Mouse (Mus musculus) stomach, embryonic 14.5 days (tissue): Measurements from ENCODE around the gene Bmp2k. TPM values are rescaled to one million over a fixed set of nuclear protein-coding genes. Genes with fewer than 3 reads are reported as not detected.

Experiments used
- ATAC-seq: fragments of 200-750 bp; cut with Nextera tagmentation; 2 replicates; pipeline ENCODE4 v1.8.0; 2017; ENCODE audit warnings: low read depth, moderate TSS enrichment; ENCODE audit not compliant: insufficient number of reproducible peaks, insufficient read depth, low FRiP score
- H3K27ac ChIP-seq: fragments of 300-500 bp; sonication (generic); 2 replicates; pipeline ENCODE4 v1.5.1; 2014; ENCODE audit warnings: mild to moderate bottlenecking, low read length, moderate library complexity, mixed read lengths
- H3K27me3 ChIP-seq: fragments of 300-500 bp; sonication (generic); 2 replicates; pipeline ENCODE4 v1.6.1; 2014; ENCODE audit warnings: low read length, control low read depth, mixed read lengths; ENCODE audit not compliant: control insufficient read depth, insufficient read depth
- H3K36me3 ChIP-seq: fragments of 300-500 bp; sonication (generic); 2 replicates; pipeline ENCODE4 v1.6.1; 2014; ENCODE audit warnings: mild to moderate bottlenecking, control low read depth, low read length, moderate library complexity, mixed read lengths; ENCODE audit not compliant: control insufficient read depth, insufficient read depth
- H3K4me1 ChIP-seq: fragments of 300-500 bp; sonication (generic); 2 replicates; pipeline ENCODE4 v1.6.1; 2014; ENCODE audit warnings: low read length, control low read depth, mixed read lengths; ENCODE audit not compliant: control insufficient read depth, insufficient read depth
- H3K4me2 ChIP-seq: fragments of 300-500 bp; sonication (generic); replicated peaks from 2 replicates; pipeline ENCODE4 v1.6.1; 2014; ENCODE audit warnings: low read depth, low read length, control low read depth
- H3K4me3 ChIP-seq: fragments of 300-500 bp; sonication (generic); 2 replicates; pipeline ENCODE4 v1.5.1; 2014; ENCODE audit warnings: low read depth, low read length, control low read depth
- H3K9ac ChIP-seq: fragments of 300-500 bp; sonication (generic); replicated peaks from 2 replicates; pipeline ENCODE4 v1.6.1; 2014; ENCODE audit warnings: low read depth, mild to moderate bottlenecking, control low read depth, low read length, moderate library complexity, mixed read lengths
- H3K9me3 ChIP-seq: fragments of 300-500 bp; sonication (generic); 2 replicates; pipeline ENCODE4 v1.6.1; 2016; ENCODE audit warnings: low read depth, low read length, control low read depth; ENCODE audit not compliant: control insufficient read depth
- WGBS: fragments of 180-500 bp; shearing (Covaris S2); extraction: QIAGEN DNeasy Blood & Tissue Kit; methylation state at CpG from one replicate; pipeline ENCODE4 v1.1.7; 2014; 5-methylcytosine and 5-hydroxymethylcytosine counted together
- polyA plus RNA-seq: library from polyadenylated mRNA; unstranded; fragments of >200 nt; fragmentation: Nextera tagmentation; extraction: Ambion mirVana; gene quantifications from 2 replicates; pipeline ENCODE4 v1.2.1, GENCODE M21; 2014

The Bmp2k gene
- polyA plus RNA-seq, 1 experiment from 2014 or later: 13.5 TPM

DNA sequence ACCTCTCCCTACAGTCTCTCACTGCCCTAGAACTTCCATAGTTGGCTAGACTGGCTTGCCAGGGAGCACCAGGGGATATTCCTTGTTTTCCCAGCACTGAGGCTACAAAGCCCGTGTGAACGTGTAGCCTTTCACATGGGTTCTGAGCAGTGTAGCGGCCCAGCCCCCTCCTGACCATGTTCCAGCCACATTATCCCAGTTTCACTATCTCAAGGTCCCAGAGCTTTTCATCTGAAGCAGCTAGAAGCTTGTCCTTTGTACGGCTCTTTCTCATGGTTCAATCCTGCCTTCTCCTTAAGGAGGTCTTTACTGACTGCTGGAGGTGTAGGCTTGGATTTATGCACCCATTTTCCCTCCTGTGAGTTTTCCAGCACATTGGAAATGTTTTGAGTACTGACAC lies 87.1 kb downstream of the Bmp2k start:
- Histone ChIP-seq H3K27ac (no peak overlapping the region), H3K27me3 (no peaks in the 10 kb centered on the region), H3K9ac (no peak overlapping the region), H3K4me3 (no peak overlapping the region), H3K9me3 (no peaks in the 10 kb centered on the region), H3K36me3 (peaks cover 4% of the 10 kb centered on the region), H3K4me2 (no peak overlapping the region), H3K4me1 (no peaks in the 10 kb centered on the region)
- ATAC-seq: no peak
- 93% methylated on average over 4 of the region's 4 CpGs for WGBS

DNA sequence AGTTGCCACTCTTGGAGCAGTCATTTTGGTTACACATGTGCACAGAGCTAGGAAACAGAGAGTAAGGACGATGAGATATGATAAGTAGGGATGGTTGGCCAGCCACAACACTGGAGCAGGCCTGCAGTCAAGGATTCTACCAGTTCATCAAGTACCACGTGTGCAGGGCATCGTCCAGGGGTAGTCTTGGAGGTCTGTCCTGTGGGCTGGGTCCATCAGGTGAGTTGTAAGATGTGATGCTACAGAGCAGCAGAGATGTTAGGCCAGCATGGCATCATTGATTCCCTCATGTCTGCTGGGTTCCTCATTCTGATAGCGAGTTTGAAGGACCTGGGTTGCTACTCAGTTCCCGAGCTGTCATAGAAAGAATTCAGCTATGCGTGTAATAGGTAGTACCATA lies 87.6 kb downstream of the Bmp2k start:
- H3K9me3 ChIP-seq: no peaks in the 10 kb centered on the region
- no peaks in the 10 kb centered on the region for H3K27me3 ChIP-seq
- no peak overlapping the region for H3K27ac ChIP-seq
- peaks cover 4% of the 10 kb centered on the region for H3K36me3 ChIP-seq
- no peak overlapping the region for H3K4me2 ChIP-seq
- no peak overlapping the region for H3K4me3 ChIP-seq
- no peaks in the 10 kb centered on the region for H3K4me1 ChIP-seq
- 91% methylated on average over 6 of the region's 6 CpGs for WGBS
- no peak for ATAC-seq
- no peak overlapping the region for H3K9ac ChIP-seq

- WGBS: 86% methylated on average over 24 of the region's 24 CpGs
- no peak for ATAC-seq
- no peaks in the 10 kb centered on the region for H3K4me1 ChIP-seq
- peaks cover 4% of the 10 kb centered on the region for H3K36me3 ChIP-seq
- no peak overlapping the region for H3K9ac ChIP-seq
- H3K9me3 ChIP-seq: no peaks in the 10 kb centered on the region
- no peak overlapping the region for H3K4me3 ChIP-seq
- H3K27me3 ChIP-seq: no peaks in the 10 kb centered on the region
- no peak overlapping the region for H3K4me2 ChIP-seq
- no peak overlapping the region for H3K27ac ChIP-seq
Measured at GRCm38 (mm10) chr5:97087030-97087630, 89.6 kb downstream of the Bmp2k start.

GRCm38 (mm10) chr5:97087746-97088145 lies 90.3 kb downstream of the Bmp2k start:
- no peak overlapping the region for H3K27ac ChIP-seq
- no peak for ATAC-seq
- no peaks in the 10 kb centered on the region for H3K9me3 ChIP-seq
- no peak overlapping the region for H3K4me2 ChIP-seq
- H3K9ac ChIP-seq: no peak overlapping the region
- H3K4me3 ChIP-seq: no peak overlapping the region
- H3K4me1 ChIP-seq: no peaks in the 10 kb centered on the region
- no peaks in the 10 kb centered on the region for H3K27me3 ChIP-seq
- H3K36me3 ChIP-seq: peaks cover 4% of the 10 kb centered on the region
- WGBS: 92% methylated on average over 16 of the region's 16 CpGs

DNA sequence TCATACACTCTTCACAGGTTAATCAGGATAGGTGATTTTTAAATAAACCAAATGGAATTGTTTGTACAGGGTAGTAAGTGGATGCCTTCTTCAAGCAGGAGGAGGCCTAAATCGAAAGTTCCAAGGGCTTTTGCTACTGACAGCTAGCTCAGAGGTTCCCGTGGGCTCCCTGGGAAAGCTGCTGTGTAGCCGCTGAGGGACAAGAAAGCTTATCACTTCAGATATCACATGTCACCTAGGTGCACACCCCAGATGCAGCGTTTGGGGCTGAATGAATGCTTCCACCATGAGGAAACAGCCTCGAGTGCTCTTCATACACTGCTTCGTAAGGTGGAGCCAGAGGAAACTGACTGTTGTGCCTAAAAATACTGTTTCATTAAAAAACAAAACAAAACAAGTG lies 90.7 kb downstream of the Bmp2k start:
- H3K27ac ChIP-seq: no peak overlapping the region
- 74% methylated on average over 6 of the region's 6 CpGs for WGBS
- H3K27me3 ChIP-seq: no peaks in the 10 kb centered on the region
- no peaks in the 10 kb centered on the region for H3K4me1 ChIP-seq
- H3K4me3 ChIP-seq: no peak overlapping the region
- no peak overlapping the region for H3K9ac ChIP-seq
- no peak for ATAC-seq
- H3K4me2 ChIP-seq: no peak overlapping the region
- no peaks in the 10 kb centered on the region for H3K9me3 ChIP-seq
- peaks cover 4% of the 10 kb centered on the region for H3K36me3 ChIP-seq

GRCm38 (mm10) chr5:97089426-97089825 lies 91.9 kb downstream of the Bmp2k start:
- peaks cover 4% of the 10 kb centered on the region for H3K36me3 ChIP-seq
- H3K27me3 ChIP-seq: no peaks in the 10 kb centered on the region
- no peak for ATAC-seq
- no peaks in the 10 kb centered on the region for H3K4me1 ChIP-seq
- no peak overlapping the region for H3K4me2 ChIP-seq
- WGBS: 89% methylated on average over 3 of the region's 3 CpGs
- no peak overlapping the region for H3K27ac ChIP-seq
- H3K9me3 ChIP-seq: no peaks in the 10 kb centered on the region
- no peak overlapping the region for H3K9ac ChIP-seq
- H3K4me3 ChIP-seq: no peak overlapping the region

GRCm38 (mm10) chr5:97090034-97090784 lies 92.7 kb downstream of the Bmp2k start:
- Histone ChIP-seq H3K27me3 (no peaks in the 10 kb centered on the region), H3K9me3 (no peaks in the 10 kb centered on the region), H3K4me3 (no peak overlapping the region), H3K4me2 (no peak overlapping the region), H3K4me1 (no peaks in the 10 kb centered on the region), H3K27ac (no peak overlapping the region), H3K36me3 (peaks cover 4% of the 10 kb centered on the region), H3K9ac (no peak overlapping the region)
- no peak for ATAC-seq
- WGBS: 60% methylated on average over 6 of the region's 6 CpGs

DNA sequence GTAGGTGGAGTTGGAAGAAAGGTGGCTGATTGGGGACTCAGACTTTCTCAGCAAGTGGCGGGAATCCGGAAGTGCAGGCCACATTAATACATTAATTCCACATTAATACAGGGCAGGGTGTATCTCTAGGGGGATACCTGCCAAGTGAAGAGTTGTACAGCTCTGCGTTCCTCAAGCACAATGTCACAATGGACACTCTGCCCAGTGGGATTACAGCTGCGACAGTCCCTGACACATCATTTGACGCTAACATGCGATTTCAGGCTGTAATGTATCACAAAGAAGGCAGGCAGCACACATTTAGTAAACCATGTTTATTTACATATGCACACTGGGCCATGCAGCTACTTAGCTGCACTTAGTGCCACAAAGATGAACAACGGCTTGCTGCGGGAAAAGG lies 95.5 kb downstream of the Bmp2k start:
- no peak overlapping the region for H3K27ac ChIP-seq
- no peak overlapping the region for H3K4me3 ChIP-seq
- H3K4me2 ChIP-seq: no peak overlapping the region
- WGBS: 61% methylated on average over 8 of the region's 8 CpGs
- H3K27me3 ChIP-seq: no peaks in the 10 kb centered on the region
- ATAC-seq: no peak
- no peaks in the 10 kb centered on the region; the same call in 1 of the 2 replicates for H3K36me3 ChIP-seq
- H3K9ac ChIP-seq: no peak overlapping the region
- H3K4me1 ChIP-seq: no peaks in the 10 kb centered on the region
- H3K9me3 ChIP-seq: no peaks in the 10 kb centered on the region
